Mouse (Mus musculus) yolk sac, embryonic 10.5 days (tissue): Measurements from ENCODE around the gene Tas2r113.
"Not testable (repeated sequence)": the region's sequence is repeated elsewhere in the genome, so short reads cannot be mapped to it uniquely, and the experiment has no call there.

Experiments
- DNase-seq: peaks from one replicate; pipeline ENCODE4 v3.0.0-alpha.2; 2017; ENCODE audit warnings: low spot score

The Tas2r113 gene

GRCm38 (mm10) chr6:132892711-132893110 lies at the start of gene Tas2r113:
TSS of gene Tas2r113 (plus strand) at chr6:132893011.
- DNase-seq, result no peak

DNA sequence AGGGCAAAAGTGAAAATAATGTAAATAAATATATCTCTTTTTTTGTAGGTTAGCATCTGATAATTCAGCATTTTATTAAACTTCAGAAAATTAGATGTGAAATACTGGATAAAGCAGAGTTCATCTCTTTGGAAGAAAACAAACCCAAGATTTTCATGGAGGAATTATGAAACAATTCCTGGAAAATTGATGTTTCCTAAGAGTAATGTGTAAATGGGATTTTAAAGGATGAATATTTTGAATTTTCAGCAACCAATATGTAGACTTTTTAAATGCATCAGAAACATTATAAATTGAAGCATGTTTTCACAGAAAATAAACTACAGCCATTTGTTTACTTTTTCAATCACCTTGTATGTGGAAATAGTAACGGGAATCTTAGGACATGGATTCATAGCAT lies 46.0 kb upstream of the Tas2r113 start, which contains the start of gene Tas2r123:
TSS of gene Tas2r123 (plus strand) at position 301 of the 400 bp plus-strand sequence.
- no peak for DNase-seq

GRCm38 (mm10) chr6:132855138-132855537 lies 37.7 kb upstream of the Tas2r113 start, which contains the start of gene Tas2r116:
TSS of gene Tas2r116 (plus strand) at chr6:132855438.
- no peak for DNase-seq

DNA sequence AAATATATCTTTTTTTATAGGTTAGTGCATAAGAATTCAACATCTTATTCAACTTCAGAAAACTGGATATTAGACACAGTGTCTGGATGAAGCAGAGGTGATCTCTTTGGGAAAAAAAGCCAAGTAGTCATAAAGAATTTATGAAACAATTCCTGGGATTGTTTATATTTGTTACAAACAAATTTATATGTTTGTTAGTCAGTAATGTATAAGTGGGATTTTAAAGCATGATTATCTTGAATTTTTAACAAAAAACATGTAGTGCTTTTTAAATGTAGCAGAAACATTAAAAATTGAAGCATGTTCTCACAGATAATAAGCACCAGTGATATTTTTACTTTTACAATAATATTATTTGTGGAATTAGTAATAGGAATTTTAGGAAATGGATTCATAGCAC lies 25.1 kb upstream of the Tas2r113 start, which contains the start of gene Tas2r110:
TSS of gene Tas2r110 (plus strand) at position 301 of the 400 bp plus-strand sequence.
- DNase-seq, result no peak

- no peak for DNase-seq
These were observed 16.5 kb downstream of the Tas2r113 start, which contains the start of gene Tas2r125 for GRCm38 (mm10) chr6:132909351-132909750. TSS of gene Tas2r125 (plus strand) at chr6:132909651.

DNA sequence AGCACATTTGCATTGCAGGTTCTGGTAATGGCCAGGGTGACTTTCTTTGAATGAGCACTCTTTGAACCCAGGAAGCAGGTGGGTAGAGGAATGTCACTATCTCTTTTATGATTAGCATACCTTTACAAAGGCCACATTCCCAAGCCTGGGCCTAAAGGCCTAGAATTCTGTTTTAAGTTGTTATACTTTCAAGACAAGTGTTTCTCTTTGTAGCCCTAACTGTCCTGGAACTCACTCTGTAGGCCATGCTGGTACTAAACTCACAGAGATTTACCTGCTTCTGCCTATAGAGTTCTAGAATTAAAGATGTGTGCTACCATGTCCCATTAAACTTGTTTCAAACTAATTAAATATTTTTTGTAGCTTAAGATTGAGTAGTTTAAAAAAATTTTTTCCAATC lies 48.6 kb downstream of the Tas2r113 start:
- not testable (repeated sequence) for DNase-seq
